Mouse (Mus musculus) hindbrain, embryonic 13.5 days (tissue): ENCODE data around the gene Mast3. TPM values are rescaled to one million over a fixed set of nuclear protein-coding genes. Genes with fewer than 3 reads are reported as not detected.

Source experiments
- ATAC-seq: fragments of 200-750 bp; cut with Nextera tagmentation; 2 replicates; pipeline ENCODE4 v1.8.0; 2017; ENCODE audit warnings: moderate TSS enrichment; ENCODE audit not compliant: low FRiP score
- H3K27ac ChIP-seq: fragments of 300-500 bp; sonication (generic); 2 replicates; pipeline ENCODE4 v1.5.1; 2015; ENCODE audit warnings: inconsistent platforms, mild to moderate bottlenecking, moderate library complexity
- H3K27me3 ChIP-seq: fragments of 300-500 bp; sonication (generic); 2 replicates; pipeline ENCODE4 v1.6.1; 2015; ENCODE audit warnings: mild to moderate bottlenecking, inconsistent platforms
- H3K36me3 ChIP-seq: fragments of 300-500 bp; sonication (generic); 2 replicates; pipeline ENCODE4 v1.6.1; 2015; ENCODE audit warnings: mild to moderate bottlenecking, inconsistent platforms
- H3K4me1 ChIP-seq: fragments of 300-500 bp; sonication (generic); replicated peaks from 2 replicates; pipeline ENCODE4 v1.6.1; 2015; ENCODE audit warnings: inconsistent platforms
- H3K4me2 ChIP-seq: fragments of 300-500 bp; sonication (generic); 2 replicates; pipeline ENCODE4 v1.6.1; 2015; ENCODE audit warnings: inconsistent platforms, mild to moderate bottlenecking, moderate library complexity
- H3K4me3 ChIP-seq: fragments of 300-500 bp; sonication (generic); 2 replicates; pipeline ENCODE4 v1.5.1; 2015; ENCODE audit warnings: mild to moderate bottlenecking, inconsistent platforms
- H3K9ac ChIP-seq: fragments of 300-500 bp; sonication (generic); 2 replicates; pipeline ENCODE4 v1.6.1; 2015; ENCODE audit warnings: mild to moderate bottlenecking, inconsistent platforms
- H3K9me3 ChIP-seq: fragments of 300-500 bp; sonication (generic); 2 replicates; pipeline ENCODE4 v1.6.1; 2016; ENCODE audit warnings: inconsistent platforms
- WGBS: fragments of 180-500 bp; shearing (Covaris S2); methylation state at CpG from one replicate; pipeline ENCODE4 v1.1.7; 2015; 5-methylcytosine and 5-hydroxymethylcytosine counted together
- polyA plus RNA-seq: library from polyadenylated mRNA; unstranded; fragments of >200 nt; fragmentation: Nextera tagmentation; extraction: Ambion mirVana; gene quantifications from 2 replicates; pipeline ENCODE4 v1.2.1, GENCODE M21; 2015

The Mast3 gene
- polyA plus RNA-seq, 1 experiment from 2014 or later: 17.4 TPM

DNA sequence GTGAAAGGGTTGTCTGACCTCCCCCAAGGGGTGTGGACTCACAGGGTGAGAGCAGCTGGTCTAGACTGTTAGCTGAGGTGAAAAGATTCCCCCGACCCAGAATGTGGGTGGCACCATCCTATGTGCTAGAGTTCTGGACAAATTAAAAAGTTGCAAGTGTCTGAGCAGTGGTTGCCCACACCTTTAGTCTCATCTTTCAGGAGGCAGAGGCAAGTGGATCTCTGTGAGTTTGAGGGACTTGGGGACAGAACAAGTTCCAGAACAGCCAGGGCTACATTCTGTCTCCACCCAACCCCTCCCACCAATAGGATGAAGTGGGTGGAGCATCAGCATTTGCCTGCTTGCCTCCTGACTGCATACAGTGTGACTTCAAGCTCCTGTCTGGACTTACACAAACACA, 42.7 kb downstream of the Mast3 start:
- H3K36me3 ChIP-seq: peaks cover 26% of the 10 kb centered on the region
- 68% methylated on average over 1 of the region's 1 CpGs for WGBS
- no peak overlapping the region for H3K4me3 ChIP-seq
- no peak overlapping the region for H3K9ac ChIP-seq
- no peak overlapping the region for H3K4me2 ChIP-seq
- H3K4me1 ChIP-seq: peaks cover 50% of the 10 kb centered on the region
- H3K27ac ChIP-seq: no peak overlapping the region
- H3K9me3 ChIP-seq: no peaks in the 10 kb centered on the region
- H3K27me3 ChIP-seq: peaks cover 16% of the 10 kb centered on the region
- ATAC-seq: no peak

- peak within 1 kb of the TSS; percentile 93 for H3K9ac ChIP-seq
- peaks cover 3% of the 10 kb centered on the region; the same call in 1 of the 2 replicates for H3K27me3 ChIP-seq
- H3K4me2 ChIP-seq: peak within 1 kb of the TSS; percentile 98
- ATAC-seq: peak; percentile 95
- H3K4me1 ChIP-seq: peaks cover 50% of the 10 kb centered on the region
- H3K27ac ChIP-seq: peak within 1 kb of the TSS; percentile 87
- under 1% methylated on average over 55 of the region's 55 CpGs for WGBS
- H3K36me3 ChIP-seq: peaks cover 38% of the 10 kb centered on the region
- peak within 1 kb of the TSS; percentile 70 for H3K4me3 ChIP-seq
- no peaks in the 10 kb centered on the region for H3K9me3 ChIP-seq
Observed at GRCm38 (mm10) chr8:70760775-70761406, 44.0 kb downstream of the Mast3 start, which contains the start of gene Mpv17l2. Gene Mpv17l2, minus strand, starts transcription at chr8:70760946.

DNA sequence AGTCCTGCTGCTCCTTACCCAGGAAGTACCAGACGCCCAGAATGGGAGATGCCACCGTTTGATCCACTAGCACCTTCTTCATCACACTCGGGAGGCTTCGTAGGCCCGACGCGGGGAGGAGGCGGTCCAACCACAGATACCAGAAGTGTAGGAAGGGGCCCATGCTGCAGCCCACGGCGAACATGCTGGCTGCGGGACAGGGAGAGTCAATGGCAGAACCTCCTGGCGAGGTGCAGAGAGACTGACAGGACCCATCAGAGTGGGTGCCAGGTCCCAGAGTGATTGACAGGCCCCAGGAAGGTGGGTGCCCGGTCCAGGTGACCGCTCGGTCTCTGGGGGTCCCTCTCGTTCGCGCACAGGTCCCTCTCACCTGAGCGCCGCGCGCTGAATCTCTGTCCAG, 44.5 kb downstream of the Mast3 start:
- peaks cover 39% of the 10 kb centered on the region for H3K36me3 ChIP-seq
- WGBS: under 1% methylated on average over 22 of the region's 22 CpGs
- no peaks in the 10 kb centered on the region for H3K9me3 ChIP-seq
- peak overlapping the region; percentile 98 for H3K4me2 ChIP-seq
- no peaks in the 10 kb centered on the region for H3K27me3 ChIP-seq
- peak overlapping the region; percentile 87 for H3K27ac ChIP-seq
- peak overlapping the region; percentile 70 for H3K4me3 ChIP-seq
- ATAC-seq: no peak
- H3K4me1 ChIP-seq: peaks cover 52% of the 10 kb centered on the region
- peak overlapping the region; percentile 93 for H3K9ac ChIP-seq

DNA sequence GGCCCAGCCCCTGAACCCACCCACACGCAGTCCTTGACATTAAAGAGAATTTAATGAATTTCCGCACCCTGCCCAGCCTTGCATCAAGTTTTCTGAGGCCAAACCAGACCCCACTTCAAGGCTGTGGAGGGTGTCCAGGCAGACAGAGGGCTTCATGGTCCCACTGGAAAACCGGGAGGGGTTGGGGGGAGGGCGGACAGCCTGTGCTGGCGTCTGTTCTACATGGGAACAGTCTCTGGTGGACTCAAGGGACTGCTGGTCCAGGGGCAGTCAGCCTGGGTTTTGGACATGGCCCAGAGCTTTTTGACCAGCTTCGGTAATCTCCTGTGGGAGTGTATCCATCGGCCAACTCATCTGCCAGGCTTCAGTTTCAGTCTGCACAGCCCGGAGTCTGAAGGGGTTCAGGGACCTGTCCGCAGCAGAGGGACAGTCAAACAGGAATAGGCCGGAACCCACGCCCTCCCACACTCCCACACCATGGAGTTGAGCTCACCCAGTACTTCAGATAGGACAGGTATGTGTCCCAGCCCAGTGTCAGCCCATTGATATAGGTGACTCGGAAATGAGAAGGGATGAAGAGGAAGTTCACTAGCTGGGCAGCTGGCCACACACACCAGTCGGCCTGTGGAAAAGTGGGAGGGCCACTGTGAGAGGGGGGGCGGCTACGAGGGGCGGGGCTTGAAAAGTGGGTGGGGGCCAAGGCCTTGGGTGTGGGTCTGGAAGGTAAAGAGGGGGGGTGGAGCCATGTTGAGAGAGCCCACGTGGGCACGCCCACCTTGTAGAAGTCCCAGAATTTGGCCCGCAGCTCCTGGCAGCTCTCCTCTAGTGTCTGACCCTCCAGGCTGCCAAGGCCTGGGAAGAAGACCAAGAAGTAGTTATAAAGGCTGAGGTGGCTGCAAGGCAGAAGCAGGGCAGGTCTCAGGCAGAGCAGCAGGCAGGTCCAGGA, 46.0 kb downstream of the Mast3 start:
- Histone ChIP-seq H3K4me1 (peaks cover 58% of the 10 kb centered on the region), H3K9me3 (no peaks in the 10 kb centered on the region), H3K36me3 (peaks cover 32% of the 10 kb centered on the region), H3K4me2 (peak overlapping the region; percentile 98), H3K27ac (peak overlapping the region; percentile 20), H3K4me3 (no peak overlapping the region), H3K9ac (0 out of 2 replicates have a peak overlapping the region, but pooled peaks have one; percentile 49), H3K27me3 (no peaks in the 10 kb centered on the region)
- WGBS: 69% methylated on average over 19 of the region's 19 CpGs
- no peak for ATAC-seq

GRCm38 (mm10) chr8:70758308-70758615, 46.6 kb downstream of the Mast3 start:
- Histone ChIP-seq H3K9me3 (no peaks in the 10 kb centered on the region), H3K27ac (peak overlapping the region; percentile 20), H3K27me3 (no peaks in the 10 kb centered on the region), H3K4me3 (no peak overlapping the region), H3K9ac (peak overlapping the region; percentile 49; the same call in 1 of the 2 replicates), H3K4me1 (peaks cover 59% of the 10 kb centered on the region), H3K4me2 (no peak overlapping the region), H3K36me3 (peaks cover 32% of the 10 kb centered on the region)
- 70% methylated on average over 7 of the region's 7 CpGs for WGBS
- no peak for ATAC-seq

- Histone ChIP-seq H3K9ac (peak overlapping the region; percentile 49; the same call in 1 of the 2 replicates), H3K36me3 (peaks cover 32% of the 10 kb centered on the region), H3K4me1 (peaks cover 63% of the 10 kb centered on the region), H3K9me3 (no peaks in the 10 kb centered on the region), H3K27me3 (no peaks in the 10 kb centered on the region), H3K27ac (peak overlapping the region; percentile 20), H3K4me3 (no peak overlapping the region), H3K4me2 (no peak overlapping the region)
- 61% methylated on average over 22 of the region's 22 CpGs for WGBS
- ATAC-seq: no peak
Observed at GRCm38 (mm10) chr8:70757523-70758307, 47.1 kb downstream of the Mast3 start.

- 94% methylated on average over 6 of the region's 6 CpGs for WGBS
Observed at GRCm38 (mm10) chr8:70756476-70757040, 48.3 kb downstream of the Mast3 start.

GRCm38 (mm10) chr8:70755661-70756475, 49.0 kb downstream of the Mast3 start:
- no peaks in the 10 kb centered on the region for H3K27me3 ChIP-seq
- peak overlapping the region; percentile 93 for H3K9ac ChIP-seq
- WGBS: 89% methylated on average over 24 of the region's 24 CpGs
- peaks cover 65% of the 10 kb centered on the region for H3K4me1 ChIP-seq
- H3K9me3 ChIP-seq: no peaks in the 10 kb centered on the region
- H3K27ac ChIP-seq: peak overlapping the region; percentile 96
- peak overlapping the region; percentile 88 for H3K4me2 ChIP-seq
- H3K36me3 ChIP-seq: peaks cover 32% of the 10 kb centered on the region
- ATAC-seq: no peak
- H3K4me3 ChIP-seq: peak overlapping the region; percentile 76

More at GRCm38 (mm10) chr8:70756476-70757040, 48.3 kb downstream of the Mast3 start:
- H3K36me3 ChIP-seq: peaks cover 32% of the 10 kb centered on the region
- H3K27me3 ChIP-seq: no peaks in the 10 kb centered on the region
- H3K4me1 ChIP-seq: peaks cover 65% of the 10 kb centered on the region
- H3K9ac ChIP-seq: 0 out of 2 replicates have a peak overlapping the region, but pooled peaks have one; percentile 49
- H3K4me2 ChIP-seq: peak overlapping the region; percentile 88; the same call in 1 of the 2 replicates
- H3K27ac ChIP-seq: no peak overlapping the region
- no peak overlapping the region for H3K4me3 ChIP-seq
- ATAC-seq: no peak
- no peaks in the 10 kb centered on the region for H3K9me3 ChIP-seq

DNA sequence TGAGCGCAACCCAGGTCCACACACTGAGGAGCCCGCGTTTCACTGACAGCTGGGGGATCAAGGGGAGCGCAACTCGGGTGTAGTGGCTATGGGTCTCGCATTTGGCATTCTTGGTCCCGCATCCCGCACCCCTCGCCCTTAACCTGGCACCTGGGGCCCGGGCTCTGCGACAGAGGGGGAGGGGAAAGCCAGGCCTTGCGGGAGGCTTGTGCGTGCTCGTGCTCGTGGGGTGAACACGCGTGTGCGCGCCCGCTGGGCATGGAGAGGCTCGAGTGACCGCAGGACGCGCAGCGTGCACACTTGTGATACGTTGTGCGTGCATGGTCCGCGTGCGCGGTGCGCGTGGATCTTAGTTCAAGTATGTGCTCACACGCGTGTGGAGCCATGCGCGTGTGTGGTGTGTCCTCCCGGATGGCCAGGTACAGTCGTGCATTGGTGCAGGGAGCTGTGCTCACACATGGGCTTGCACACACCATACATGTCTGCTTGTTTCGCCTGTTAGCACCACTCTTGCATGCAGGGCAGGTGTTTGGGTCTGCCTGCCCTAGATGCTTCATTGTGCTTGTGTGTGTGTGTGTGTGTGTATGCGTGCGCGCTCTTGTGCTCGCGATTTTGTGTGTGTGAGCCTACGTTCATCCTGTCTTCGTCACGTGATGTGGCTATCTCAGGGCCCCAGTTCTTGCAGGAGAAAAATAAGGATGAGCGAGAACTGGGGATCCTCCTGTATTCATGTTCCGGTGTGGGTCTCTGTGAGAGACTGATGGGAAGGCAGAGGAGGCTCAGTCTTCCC, 49.8 kb downstream of the Mast3 start:
- peak overlapping the region; percentile 76 for H3K4me3 ChIP-seq
- 14% methylated on average over 50 of the region's 50 CpGs for WGBS
- no peaks in the 10 kb centered on the region for H3K9me3 ChIP-seq
- peak overlapping the region; percentile 96 for H3K27ac ChIP-seq
- ATAC-seq: peak; percentile 58
- no peaks in the 10 kb centered on the region for H3K27me3 ChIP-seq
- peak overlapping the region; percentile 93 for H3K9ac ChIP-seq
- peak overlapping the region; percentile 88 for H3K4me2 ChIP-seq
- H3K36me3 ChIP-seq: peaks cover 32% of the 10 kb centered on the region
- peaks cover 60% of the 10 kb centered on the region for H3K4me1 ChIP-seq

- Histone ChIP-seq H3K4me3 (peak within 1 kb of the TSS; percentile 76), H3K9ac (peak within 1 kb of the TSS; percentile 93), H3K4me1 (peaks cover 52% of the 10 kb centered on the region), H3K36me3 (peaks cover 32% of the 10 kb centered on the region), H3K27ac (peak within 1 kb of the TSS; percentile 96), H3K4me2 (peak within 1 kb of the TSS; percentile 88), H3K9me3 (no peaks in the 10 kb centered on the region), H3K27me3 (peaks cover 6% of the 10 kb centered on the region)
- 8% methylated on average over 37 of the region's 37 CpGs for WGBS
- ATAC-seq: peak; percentile 96
Observed at GRCm38 (mm10) chr8:70754043-70754870, 50.6 kb downstream of the Mast3 start, which contains the start of gene Rab3a. Gene Rab3a, plus strand, starts transcription at chr8:70754679.
